Mouse (Mus musculus) cerebellum, adult 2 months (tissue): ENCODE data around the gene Cdh26. TPM values are rescaled to one million over a fixed set of nuclear protein-coding genes. Genes with fewer than 3 reads are reported as not detected.

ENCODE experiments used
- DNase-seq, 2 experiments: peaks; one replicate each; pipeline ENCODE4 v3.0.0; 2021
- H3K27ac ChIP-seq: fragments of 200-500 bp; 2 replicates; pipeline ENCODE4 v1.5.1; 2012; ENCODE audit warnings: low read length, control low read depth, inconsistent platforms; ENCODE audit not compliant: insufficient read depth
- H3K27me3 ChIP-seq: fragments of 200-500 bp; 2 replicates; pipeline ENCODE4 v1.6.1; 2012; ENCODE audit warnings: inconsistent platforms, mild to moderate bottlenecking, low read length, moderate library complexity; ENCODE audit not compliant: control insufficient read depth, insufficient read depth
- H3K4me1 ChIP-seq: fragments of 200-500 bp; 2 replicates; pipeline ENCODE4 v1.6.1; 2011; ENCODE audit warnings: low read length; ENCODE audit not compliant: control insufficient read depth, insufficient read depth
- H3K4me3 ChIP-seq: fragments of 200-500 bp; replicated peaks from 2 replicates; pipeline ENCODE3; 2011; ENCODE audit warnings: mild to moderate bottlenecking, low read depth, low read length, control low read depth; ENCODE audit not compliant: insufficient read depth
- CTCF ChIP-seq: fragments of 200-500 bp; IDR thresholded peaks from 2 replicates; pipeline ENCODE4 v1.5.1; 2011; ENCODE audit warnings: low read depth, mild to moderate bottlenecking, control low read depth, low read length, moderate library complexity, borderline replicate concordance; ENCODE audit not compliant: insufficient read depth
- POLR2A ChIP-seq: fragments of 200-500 bp; IDR thresholded peaks from 2 replicates; pipeline ENCODE4 v1.6.1; 2011; ENCODE audit warnings: low read length, control low read depth, borderline replicate concordance; ENCODE audit not compliant: insufficient read depth
- WGBS: fragments of 180-500 bp; shearing (Covaris S2); methylation state at CpG from one replicate; pipeline ENCODE4 v1.1.7; 2018; 5-methylcytosine and 5-hydroxymethylcytosine counted together
- polyA plus RNA-seq: library from polyadenylated mRNA; depleted of rRNA; stranded (reverse); fragments of >200 nt; gene quantifications from 2 replicates; pipeline ENCODE4 v1.2.3, GENCODE M21; 2012

Cdh26 gene
- polyA plus RNA-seq, 1 experiment, result 0.03 TPM

GRCm38 (mm10) chr2:178450236-178450635 lies 19.9 kb downstream of the Cdh26 start:
- 22% methylated on average over 2 of the region's 2 CpGs for WGBS
- no peak overlapping the region for H3K27ac ChIP-seq
- TF ChIP-seq CTCF (no peak), POLR2A (no peak)
- no peak for DNase-seq
- H3K4me3 ChIP-seq, result no peak overlapping the region
- H3K27me3 ChIP-seq, result no peaks in the 10 kb centered on the region
- peaks cover 2% of the 10 kb centered on the region for H3K4me1 ChIP-seq

- no peak for DNase-seq
- H3K4me3 ChIP-seq, result no peak overlapping the region
- TF ChIP-seq CTCF (no peak), POLR2A (no peak)
- peaks cover 5% of the 10 kb centered on the region for H3K4me1 ChIP-seq
- H3K27me3 ChIP-seq, result no peaks in the 10 kb centered on the region
- WGBS, result 38% methylated on average over 10 of the region's 10 CpGs
- H3K27ac ChIP-seq, result no peak overlapping the region
Observed at GRCm38 (mm10) chr2:178450961-178451360, 20.6 kb downstream of the Cdh26 start.

GRCm38 (mm10) chr2:178454664-178455516 lies 24.6 kb downstream of the Cdh26 start:
- H3K27me3 ChIP-seq, result no peaks in the 10 kb centered on the region
- H3K4me3 ChIP-seq, result no peak overlapping the region
- peak; percentile 5 to 11 for DNase-seq
- peaks cover 5% of the 10 kb centered on the region for H3K4me1 ChIP-seq
- 7% methylated on average over 17 of the region's 17 CpGs for WGBS
- H3K27ac ChIP-seq, result no peak overlapping the region
- no peak for TF ChIP-seq POLR2A
- no peak for TF ChIP-seq CTCF

GRCm38 (mm10) chr2:178457414-178457813 lies 27.1 kb downstream of the Cdh26 start:
- 94% methylated on average over 6 of the region's 6 CpGs for WGBS
- no peaks in the 10 kb centered on the region for H3K27me3 ChIP-seq
- H3K27ac ChIP-seq, result no peak overlapping the region
- H3K4me3 ChIP-seq, result no peak overlapping the region
- no peak for DNase-seq
- peaks cover 5% of the 10 kb centered on the region for H3K4me1 ChIP-seq
- TF ChIP-seq CTCF (no peak), POLR2A (no peak)

- 59% methylated on average over 5 of the region's 5 CpGs for WGBS
- Histone ChIP-seq H3K4me3 (no peak overlapping the region), H3K27ac (no peak overlapping the region), H3K4me1 (peaks cover 2% of the 10 kb centered on the region), H3K27me3 (no peaks in the 10 kb centered on the region)
- TF ChIP-seq POLR2A (no peak), CTCF (no peak)
- DNase-seq, result no peak
Observed at GRCm38 (mm10) chr2:178460353-178460752, 30.0 kb downstream of the Cdh26 start.

GRCm38 (mm10) chr2:178471546-178472480 lies 41.5 kb downstream of the Cdh26 start:
- 74% methylated on average over 17 of the region's 17 CpGs for WGBS
- no peaks in the 10 kb centered on the region for H3K27me3 ChIP-seq
- no peak overlapping the region for H3K4me3 ChIP-seq
- TF ChIP-seq CTCF (no peak), POLR2A (no peak)
- DNase-seq, result no peak
- H3K4me1 ChIP-seq, result no peaks in the 10 kb centered on the region
- no peak overlapping the region for H3K27ac ChIP-seq

- H3K27me3 ChIP-seq, result no peaks in the 10 kb centered on the region
- TF ChIP-seq POLR2A (no peak), CTCF (no peak)
- H3K4me3 ChIP-seq, result no peak overlapping the region
- H3K4me1 ChIP-seq, result no peaks in the 10 kb centered on the region
- H3K27ac ChIP-seq, result no peak overlapping the region
- WGBS, result 40% methylated on average over 10 of the region's 10 CpGs
- DNase-seq, result no peak
Observed at GRCm38 (mm10) chr2:178473916-178474315, 43.6 kb downstream of the Cdh26 start.

GRCm38 (mm10) chr2:178477228-178477627 lies 46.9 kb downstream of the Cdh26 start:
- H3K27ac ChIP-seq, result no peak overlapping the region
- no peak overlapping the region for H3K4me3 ChIP-seq
- no peak for DNase-seq
- H3K27me3 ChIP-seq, result no peaks in the 10 kb centered on the region
- 70% methylated on average over 2 of the region's 2 CpGs for WGBS
- H3K4me1 ChIP-seq, result no peaks in the 10 kb centered on the region
- TF ChIP-seq POLR2A (no peak), CTCF (no peak)
